Mouse (Mus musculus) myocyte (in vitro differentiated cells): Measurements from ENCODE around the gene Chac2. TPM values are rescaled to one million over a fixed set of nuclear protein-coding genes. Genes with fewer than 3 reads are reported as not detected.

Source experiments
- H3K27me3 ChIP-seq: one replicate; pipeline ENCODE4 v1.6.1; 2011; ENCODE audit not compliant: control insufficient read depth, insufficient read depth, insufficient read length
- H3K36me3 ChIP-seq: one replicate; pipeline ENCODE4 v1.6.1; 2011; ENCODE audit not compliant: control insufficient read depth, insufficient read depth
- H3K4me2 ChIP-seq: one replicate; pipeline ENCODE4 v1.6.1; 2011; ENCODE audit warnings: low read depth, control low read depth
- H3K4me3 ChIP-seq: one replicate; pipeline ENCODE4 v1.5.1; 2011; ENCODE audit warnings: mild to moderate bottlenecking, control low read depth, moderate library complexity
- H3K79me2 ChIP-seq: one replicate; pipeline ENCODE4 v1.6.1; 2011; ENCODE audit not compliant: control insufficient read depth, insufficient read depth
- H3ac ChIP-seq: one replicate; pipeline ENCODE4 v1.6.1; 2011; ENCODE audit not compliant: control insufficient read depth, insufficient read length
- CEBPB ChIP-seq: IDR thresholded peaks from 2 replicates; pipeline ENCODE4 v1.6.1; 2011; ENCODE audit warnings: mild to moderate bottlenecking, moderate library complexity; ENCODE audit not compliant: poor library complexity, insufficient read depth, severe bottlenecking
- E2F4 ChIP-seq: IDR thresholded peaks from one replicate; pipeline ENCODE4 v1.6.1; 2011; ENCODE audit warnings: mild to moderate bottlenecking, control low read depth, moderate library complexity; ENCODE audit not compliant: insufficient read depth
- MAX ChIP-seq: IDR thresholded peaks from one replicate; pipeline ENCODE4 v1.6.1; 2011; ENCODE audit warnings: low read depth, mild to moderate bottlenecking, control low read depth
- MYOD1 ChIP-seq, 3 experiments: IDR thresholded peaks; one replicate each; pipeline ENCODE4 v1.6.1; 2011; ENCODE audit warnings: control low read depth in 2 of 3, low read depth in 2 of 3, mild to moderate bottlenecking in 2 of 3, moderate library complexity in 1 of 3; ENCODE audit not compliant: insufficient read length in 2 of 3, control insufficient read depth in 1 of 3
- MYOG ChIP-seq, 3 experiments: IDR thresholded peaks; one replicate each; pipeline ENCODE4 v1.6.1; 2011; ENCODE audit warnings: control low read depth in 2 of 3, low read depth in 2 of 3, mild to moderate bottlenecking in 2 of 3; ENCODE audit not compliant: insufficient read length in 2 of 3, control insufficient read depth in 1 of 3, insufficient read depth in 1 of 3
- POLR2A ChIP-seq: IDR thresholded peaks from one replicate; pipeline ENCODE4 v1.6.1; 2011; ENCODE audit warnings: low read depth, mild to moderate bottlenecking, control low read depth, moderate library complexity; ENCODE audit not compliant: insufficient read length
- POLR2AphosphoS2 ChIP-seq: IDR thresholded peaks from one replicate; pipeline ENCODE4 v1.6.1; 2011; ENCODE audit warnings: low read depth, control low read depth; ENCODE audit not compliant: insufficient read length
- REST ChIP-seq: IDR thresholded peaks from one replicate; pipeline ENCODE4 v1.6.1; 2011; ENCODE audit warnings: mild to moderate bottlenecking, control low read depth, moderate library complexity; ENCODE audit not compliant: insufficient read depth, insufficient read length
- SRF ChIP-seq: IDR thresholded peaks from one replicate; pipeline ENCODE4 v1.6.1; 2011; ENCODE audit warnings: low read depth; ENCODE audit not compliant: control insufficient read depth, insufficient read length
- TCF12 ChIP-seq: IDR thresholded peaks from one replicate; pipeline ENCODE4 v1.6.1; 2011; ENCODE audit warnings: mild to moderate bottlenecking, control low read depth; ENCODE audit not compliant: poor library complexity, insufficient read depth, severe bottlenecking
- TCF3 ChIP-seq: IDR thresholded peaks from one replicate; pipeline ENCODE4 v1.6.1; 2011; ENCODE audit warnings: low read depth, control low read depth; ENCODE audit not compliant: insufficient read length
- USF1 ChIP-seq: IDR thresholded peaks from one replicate; pipeline ENCODE4 v1.6.1; 2011; ENCODE audit warnings: low read depth, mild to moderate bottlenecking, control low read depth, moderate library complexity
- polyA plus RNA-seq: library from polyadenylated mRNA; unstranded; fragments of >200 nt; fragmentation: generic; extraction: Trizol; gene quantifications from one replicate; pipeline ENCODE4 v1.2.1, GENCODE M21; 2012; ENCODE audit warnings: missing spikeins

Chac2 gene
- polyA plus RNA-seq, 1 experiment = 8.0 TPM

- Histone ChIP-seq H3K4me3 (peak within 1 kb of the TSS; percentile 80), H3K36me3 (peaks cover 15% of the 10 kb centered on the region), H3ac (peak within 1 kb of the TSS; percentile 31), H3K79me2 (peaks cover 12% of the 10 kb centered on the region), H3K27me3 (no peaks in the 10 kb centered on the region), H3K4me2 (peak within 1 kb of the TSS; percentile 79)
- peak; percentile 73 for TF ChIP-seq POLR2AphosphoS2
- TF ChIP-seq POLR2A = peak; percentile 75
- peak; percentile 87 for TF ChIP-seq SRF
- TF ChIP-seq E2F4 = peak; percentile 25
- peak in 1 of 3 experiments; percentile 24 for TF ChIP-seq MYOG (IDR thresholded peaks at IDR 0.05; ENCODE audit: control insufficient read depth in 1 of 3, insufficient read depth in 1 of 3, insufficient read length in 2 of 3, low read depth in 2 of 3)
- no peak for TF ChIP-seq MAX
- no peak for TF ChIP-seq TCF3
- no peak for TF ChIP-seq MYOD1 (IDR thresholded peaks at IDR 0.05; ENCODE audit: control insufficient read depth in 1 of 3, insufficient read length in 2 of 3, low read depth in 2 of 3)
These were observed 31.8 kb downstream of the Chac2 start, which contains the start of gene Erlec1 for GRCm38 (mm10) chr11:30954279-30954725. Gene Erlec1, minus strand, starts transcription at chr11:30954335.

- peaks cover 20% of the 10 kb centered on the region for H3K36me3 ChIP-seq
- H3K79me2 ChIP-seq = peaks cover 12% of the 10 kb centered on the region
- H3K4me3 ChIP-seq = peak overlapping the region; percentile 80
- TF ChIP-seq REST (no peak), MAX (no peak), POLR2A (no peak), MYOD1 (IDR thresholded peaks at IDR 0.05; ENCODE audit: control insufficient read depth in 1 of 3, insufficient read length in 2 of 3, low read depth in 2 of 3) (no peak), POLR2AphosphoS2 (no peak), SRF (no peak), USF1 (no peak), TCF12 (no peak), E2F4 (no peak), CEBPB (no peak), TCF3 (no peak), MYOG (IDR thresholded peaks at IDR 0.05; ENCODE audit: control insufficient read depth in 1 of 3, insufficient read depth in 1 of 3, insufficient read length in 2 of 3, low read depth in 2 of 3) (no peak)
- peak overlapping the region; percentile 79 for H3K4me2 ChIP-seq
- H3K27me3 ChIP-seq = no peaks in the 10 kb centered on the region
- peak overlapping the region; percentile 31 for H3ac ChIP-seq
These were observed 32.5 kb downstream of the Chac2 start for GRCm38 (mm10) chr11:30953469-30954154.

DNA sequence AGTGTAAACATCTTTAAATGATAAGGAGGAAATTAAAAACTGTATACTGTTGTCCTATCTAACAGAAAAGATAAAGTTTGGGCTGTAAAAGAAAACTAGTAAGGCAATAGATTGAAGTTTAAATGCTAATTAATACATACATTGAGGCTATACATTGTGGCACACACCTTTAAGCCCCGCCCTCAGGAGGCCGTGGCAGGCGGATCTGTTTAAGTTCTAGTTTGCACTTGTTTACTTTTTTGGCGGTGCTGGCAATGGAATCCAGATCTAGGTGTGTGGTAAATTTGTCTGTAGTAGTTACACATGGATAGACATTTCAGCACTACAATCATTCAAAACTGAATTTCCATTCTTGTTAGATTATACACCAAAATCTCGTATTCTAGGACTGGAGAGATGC is 33.3 kb downstream of the Chac2 start:
- H3K4me2 ChIP-seq = peak overlapping the region; percentile 79

DNA sequence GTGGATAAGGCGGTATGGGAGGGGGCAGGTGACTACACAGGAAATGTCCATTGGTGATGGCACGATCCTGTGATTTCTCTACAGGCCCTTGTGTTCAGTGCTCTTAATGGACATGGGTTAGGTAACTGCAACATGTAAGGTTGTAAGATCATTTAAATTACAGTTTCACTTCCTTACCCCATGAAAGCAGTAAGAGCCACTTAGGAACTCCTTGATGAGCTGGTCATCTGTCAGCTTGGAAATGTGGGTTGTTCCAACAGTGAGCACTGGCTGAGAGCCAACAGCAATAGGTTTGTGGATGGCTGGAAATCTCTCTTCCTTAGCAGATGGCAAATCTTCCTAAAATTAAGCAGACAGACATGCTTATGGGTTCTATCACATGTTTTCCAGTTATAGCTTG is 42.6 kb downstream of the Chac2 start:
- H3K36me3 ChIP-seq = peaks cover 75% of the 10 kb centered on the region

More for the DNA sequence above, 33.3 kb downstream of the Chac2 start:
- Histone ChIP-seq H3K36me3 (peaks cover 27% of the 10 kb centered on the region), H3ac (no peak overlapping the region), H3K4me3 (peak overlapping the region; percentile 80), H3K79me2 (peaks cover 12% of the 10 kb centered on the region), H3K27me3 (no peaks in the 10 kb centered on the region)
- TF ChIP-seq TCF12 (no peak), CEBPB (no peak), REST (no peak), MAX (no peak), POLR2AphosphoS2 (no peak), MYOG (IDR thresholded peaks at IDR 0.05; ENCODE audit: control insufficient read depth in 1 of 3, insufficient read depth in 1 of 3, insufficient read length in 2 of 3, low read depth in 2 of 3) (no peak)

More for the DNA sequence above, 42.6 kb downstream of the Chac2 start:
- TF ChIP-seq E2F4 (no peak), POLR2A (no peak), SRF (no peak), TCF3 (no peak), CEBPB (no peak), MYOG (IDR thresholded peaks at IDR 0.05; ENCODE audit: control insufficient read depth in 1 of 3, insufficient read depth in 1 of 3, insufficient read length in 2 of 3, low read depth in 2 of 3) (no peak), MYOD1 (IDR thresholded peaks at IDR 0.05; ENCODE audit: control insufficient read depth in 1 of 3, insufficient read length in 2 of 3, low read depth in 2 of 3) (no peak), REST (no peak), POLR2AphosphoS2 (no peak), MAX (no peak)
- Histone ChIP-seq H3K4me2 (no peak overlapping the region), H3K79me2 (no peaks in the 10 kb centered on the region), H3K4me3 (no peak overlapping the region), H3ac (no peak overlapping the region), H3K27me3 (no peaks in the 10 kb centered on the region)
